Mouse (Mus musculus): ENCODE data around the gene Acp5.

DNA sequence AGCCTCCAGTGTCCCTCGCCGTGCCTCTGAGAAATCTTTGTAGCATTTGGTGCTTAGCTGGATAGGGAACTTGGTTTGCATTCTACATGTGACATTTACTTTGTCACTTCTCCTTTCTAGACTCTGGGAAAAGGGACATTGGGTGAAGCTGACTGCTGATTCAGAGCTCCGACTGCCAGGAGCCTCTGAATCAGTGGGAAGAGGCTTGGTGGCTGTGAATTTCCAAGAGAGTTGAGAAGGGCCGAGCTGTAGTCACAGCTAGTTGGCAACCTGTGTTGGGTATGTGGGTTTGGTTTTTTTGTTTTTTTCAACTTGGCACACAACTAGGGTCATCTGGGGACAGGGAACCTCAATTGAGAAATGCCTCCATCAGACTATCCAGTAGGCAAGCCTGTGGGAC lies 16.0 kb downstream of the Acp5 start:
- TF ChIP-seq CTCF (conservative IDR thresholded peaks at IDR 0.05 in 1 of 2, IDR thresholded peaks at IDR 0.05 in 1 of 2; ENCODE audit: low read depth in 2 of 2, low read length in 2 of 2) (no peak), NRF1 (IDR thresholded peaks at IDR 0.05; ENCODE audit: low read depth, low read length) (no peak)

All from CH12.LX (cell line).